Mouse (Mus musculus): ENCODE data around the gene Syngr4.

Gene Syngr4

DNA sequence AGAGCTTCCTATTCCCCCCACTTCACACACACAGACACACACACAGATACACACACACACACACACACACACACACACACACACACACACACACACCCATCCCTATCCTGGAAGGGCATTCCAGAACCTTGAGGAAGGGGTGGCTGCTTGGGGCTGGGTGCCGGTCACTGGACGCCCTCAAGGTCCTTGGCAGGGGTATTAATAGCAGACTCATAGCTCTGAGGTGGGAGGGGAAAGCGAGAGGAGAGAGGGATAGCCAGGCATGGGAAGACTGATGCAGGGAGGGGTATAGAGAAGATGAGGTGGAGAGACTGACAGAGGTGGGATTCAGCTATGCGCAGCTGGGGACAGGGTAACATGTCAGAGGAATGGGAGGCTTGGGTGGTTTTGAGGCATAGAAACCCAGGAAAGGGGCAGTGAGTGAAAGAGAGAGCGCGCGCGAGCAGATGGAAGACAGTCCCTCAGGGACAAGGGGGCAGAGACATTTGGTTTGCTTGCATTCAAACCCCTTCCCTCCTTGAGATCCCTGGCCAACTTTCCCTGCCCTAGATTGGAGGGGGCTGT, 27.3 kb downstream of the Syngr4 start:
- no peak for DNase-seq (ENCODE audit: low spot score)

DNA sequence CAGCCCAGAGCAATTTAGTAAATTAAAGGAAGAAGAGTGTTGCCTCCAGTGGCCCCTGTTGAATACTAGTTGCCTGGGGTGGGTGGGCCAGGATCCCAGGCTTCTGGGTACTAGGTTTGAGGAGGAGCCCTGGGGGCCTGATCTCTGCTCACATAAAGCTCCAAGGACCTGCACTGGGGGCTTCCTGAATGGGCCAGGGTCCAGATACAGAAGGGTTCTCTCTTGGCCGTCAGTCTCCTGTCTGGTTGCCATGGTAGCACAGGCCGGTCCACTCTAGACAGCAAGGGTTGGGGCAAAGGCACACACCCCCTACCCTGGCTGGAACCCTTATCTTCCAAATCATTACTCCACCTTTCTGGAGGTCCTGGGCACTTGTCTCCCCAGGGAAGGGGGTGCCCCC, 28.6 kb downstream of the Syngr4 start:
- no peak for DNase-seq (ENCODE audit: low spot score)

DNA sequence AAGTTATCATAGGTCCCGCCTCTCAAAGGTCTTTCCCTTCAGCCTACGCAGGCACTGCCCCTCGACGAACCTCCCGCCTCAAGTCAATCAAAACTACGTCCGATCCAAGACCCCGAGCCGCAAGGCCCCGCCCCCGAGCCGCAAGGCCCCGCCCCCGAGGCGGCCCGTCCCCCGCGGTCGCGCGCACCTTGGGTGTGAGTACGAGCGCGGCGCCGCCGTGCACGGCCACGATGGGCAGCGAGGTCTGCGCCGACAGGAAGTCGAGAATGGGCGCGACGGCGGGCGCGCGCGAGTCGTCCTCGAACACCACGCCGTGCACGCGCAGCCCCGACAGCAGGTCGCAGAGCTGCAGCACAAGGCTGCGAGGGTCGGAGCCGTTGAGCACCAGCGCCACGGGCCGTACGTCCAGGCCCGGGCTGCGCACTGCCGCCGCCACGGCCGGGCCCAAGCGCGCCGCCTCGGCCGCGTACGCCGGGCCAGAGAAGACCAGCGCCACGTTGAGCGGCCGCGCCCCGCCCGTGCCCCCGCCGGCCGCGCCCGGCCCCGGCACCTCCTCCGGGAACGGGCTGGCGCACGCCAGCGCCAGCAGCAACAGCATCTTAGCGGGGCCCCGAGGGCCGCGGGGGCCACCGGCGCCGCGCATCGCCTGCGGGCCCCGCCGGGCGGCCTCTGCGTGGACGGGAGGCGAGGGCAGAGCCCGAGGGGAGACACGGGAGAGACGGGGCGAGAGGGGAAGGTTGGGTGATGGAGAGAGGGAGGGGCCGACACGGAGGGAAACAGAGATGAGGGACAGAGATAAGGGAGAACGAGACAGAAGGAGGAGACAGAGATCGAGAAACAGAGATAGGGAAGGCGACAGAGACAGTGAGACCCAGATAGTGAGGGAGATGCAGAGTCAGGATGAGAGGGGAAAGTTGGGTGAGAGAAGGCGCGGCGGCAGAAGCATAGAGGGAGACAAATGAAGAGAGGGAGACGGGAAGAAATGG, 30.3 kb downstream of the Syngr4 start:
- peak; percentile 93 for DNase-seq (ENCODE audit: low spot score)

DNA sequence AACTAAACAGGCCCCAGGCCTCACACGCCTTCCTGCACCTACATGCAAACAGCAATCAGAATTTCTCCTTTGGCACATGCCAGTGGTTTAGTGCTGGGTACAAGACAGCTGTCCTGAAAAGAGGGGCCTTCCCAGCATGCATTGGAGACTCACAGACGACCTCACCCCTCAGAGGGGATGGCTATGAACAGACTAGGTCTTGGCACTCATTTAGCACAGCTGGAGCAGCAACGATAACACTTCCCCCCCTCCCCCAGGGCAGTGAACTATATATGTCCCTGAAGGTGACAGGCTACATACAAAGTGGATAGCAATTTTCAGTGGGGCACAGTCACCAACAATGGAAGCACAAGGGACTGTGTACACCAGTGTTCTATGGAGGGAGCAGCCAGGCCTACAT, 32.1 kb downstream of the Syngr4 start:
- DNase-seq (ENCODE audit: low spot score) = no peak

DNA sequence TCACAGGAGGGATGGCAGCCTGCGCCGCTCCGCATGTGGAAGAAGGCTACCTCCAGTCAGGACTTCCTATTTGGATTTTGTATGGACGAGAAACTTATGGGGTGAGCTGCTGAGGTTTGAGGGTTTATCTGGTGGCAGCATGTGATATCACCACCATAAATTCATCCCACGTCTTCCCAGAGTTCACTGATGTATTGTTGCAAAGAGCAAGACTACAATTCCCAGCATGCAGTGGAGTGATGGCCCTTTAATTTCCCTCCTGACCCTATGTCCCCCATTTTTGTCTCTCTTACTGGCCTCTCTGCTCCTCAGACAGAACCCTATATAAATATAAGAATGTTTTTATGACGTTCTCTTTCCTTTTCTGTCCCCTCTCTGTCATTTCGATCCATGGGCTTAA, 33.7 kb downstream of the Syngr4 start:
- DNase-seq (ENCODE audit: low spot score) = no peak

DNA sequence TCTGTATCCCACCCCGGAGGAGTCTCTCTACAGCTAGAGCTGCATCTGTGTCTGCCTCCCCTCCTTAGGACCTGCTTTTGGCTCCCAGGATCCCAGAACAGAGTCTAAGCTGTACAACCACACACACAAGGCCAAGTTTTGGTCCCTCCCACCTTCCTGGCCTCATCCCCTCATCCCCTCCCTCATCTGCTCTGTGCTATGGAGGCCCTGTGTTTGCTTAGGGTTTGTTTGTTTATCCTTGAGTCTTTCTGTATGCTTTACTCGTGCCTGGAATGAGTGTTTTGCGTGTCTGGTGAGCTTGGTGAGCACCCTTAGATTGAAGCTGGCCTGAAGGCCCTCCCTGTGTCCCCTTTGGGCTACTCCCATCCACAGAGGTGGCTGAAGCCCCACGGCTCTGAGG, 37.5 kb downstream of the Syngr4 start:
- no peak for DNase-seq (ENCODE audit: low spot score)

DNA sequence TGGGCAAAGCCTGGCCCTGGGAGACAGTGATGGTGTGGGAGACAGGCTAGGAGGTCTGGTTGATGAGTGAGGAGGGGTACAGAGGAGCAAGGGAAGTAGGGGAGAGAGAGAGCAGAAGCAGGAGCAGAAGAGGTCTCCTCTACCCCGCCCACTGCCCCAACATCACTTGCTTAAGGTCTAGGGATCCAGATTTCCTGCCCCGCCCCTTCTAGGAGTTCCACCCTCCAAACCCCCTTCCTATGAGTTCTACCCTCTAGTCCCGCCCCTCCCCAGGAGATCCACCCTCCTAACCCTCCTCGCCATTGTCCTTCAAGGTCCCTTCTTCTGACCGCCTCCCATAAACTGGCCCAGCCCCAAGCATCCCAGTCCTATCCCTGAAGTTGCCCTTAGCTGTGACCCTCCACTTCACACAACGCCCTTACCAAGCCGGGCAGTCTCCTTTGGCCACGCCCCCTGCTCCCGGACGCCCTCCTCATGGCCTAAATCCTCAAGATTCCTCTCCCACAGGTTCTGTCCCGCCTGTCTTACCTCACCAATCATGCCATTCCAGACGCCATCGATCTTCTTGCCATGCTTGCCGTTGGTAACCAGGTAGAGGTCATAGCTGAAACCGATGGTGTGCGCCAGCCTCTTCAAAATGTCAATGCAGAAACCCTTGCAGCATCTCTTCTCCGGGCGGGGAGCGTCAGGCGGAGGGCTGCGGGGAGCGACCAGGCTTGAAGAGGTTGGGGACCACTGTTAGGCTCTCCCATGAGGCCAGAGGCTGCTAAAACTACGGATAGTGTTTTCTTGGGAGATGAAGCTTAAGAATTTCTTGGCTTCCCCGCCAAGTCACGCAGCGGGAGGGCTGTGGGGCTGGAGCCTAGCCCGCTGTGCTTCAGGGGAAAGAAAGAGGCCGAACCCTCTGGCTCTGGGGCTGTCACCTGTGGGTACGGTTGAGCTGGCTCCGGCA, 39.3 kb downstream of the Syngr4 start:
- no peak for DNase-seq (ENCODE audit: low spot score)

DNA sequence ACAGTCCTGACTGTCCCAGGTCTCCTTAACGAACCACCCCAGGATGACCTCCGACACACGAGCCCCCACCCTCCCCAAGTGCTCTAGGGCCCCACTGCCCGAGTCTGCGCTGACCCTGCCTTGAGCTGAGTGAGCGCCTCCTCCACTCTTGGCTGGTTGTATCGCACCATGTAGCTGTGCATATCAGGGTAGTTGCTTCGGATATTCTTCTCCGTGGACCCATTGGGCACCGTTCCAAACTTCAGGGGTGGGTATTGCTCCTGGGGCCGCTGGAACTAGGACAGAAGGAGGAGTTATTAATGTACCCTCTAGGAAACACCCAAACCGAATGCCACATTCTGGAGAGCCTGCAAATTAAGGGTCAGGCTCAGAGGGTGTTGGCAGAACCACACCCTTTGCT, 43.4 kb downstream of the Syngr4 start:
- no peak for DNase-seq (ENCODE audit: low spot score)

DNA sequence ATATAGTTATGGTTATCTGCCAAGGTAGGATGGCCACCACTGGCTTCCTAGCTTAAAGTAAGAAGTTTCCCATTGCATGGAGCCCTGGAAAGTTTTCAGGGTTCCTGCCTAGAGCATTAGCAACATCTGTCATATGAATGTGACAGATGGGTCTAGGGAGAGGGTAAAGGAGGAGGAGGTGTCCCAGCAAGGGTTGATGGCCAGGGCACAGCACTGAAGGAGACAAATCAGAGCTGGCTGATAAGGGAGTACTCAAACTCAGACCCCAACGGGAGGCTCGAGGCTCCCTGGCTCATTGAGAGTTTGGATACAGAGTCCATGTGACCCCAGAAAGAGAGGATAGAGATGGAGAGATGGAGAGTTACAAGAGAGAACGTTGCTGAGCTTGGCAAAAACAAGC, 45.9 kb downstream of the Syngr4 start:
- DNase-seq (ENCODE audit: low spot score) = no peak

DNA sequence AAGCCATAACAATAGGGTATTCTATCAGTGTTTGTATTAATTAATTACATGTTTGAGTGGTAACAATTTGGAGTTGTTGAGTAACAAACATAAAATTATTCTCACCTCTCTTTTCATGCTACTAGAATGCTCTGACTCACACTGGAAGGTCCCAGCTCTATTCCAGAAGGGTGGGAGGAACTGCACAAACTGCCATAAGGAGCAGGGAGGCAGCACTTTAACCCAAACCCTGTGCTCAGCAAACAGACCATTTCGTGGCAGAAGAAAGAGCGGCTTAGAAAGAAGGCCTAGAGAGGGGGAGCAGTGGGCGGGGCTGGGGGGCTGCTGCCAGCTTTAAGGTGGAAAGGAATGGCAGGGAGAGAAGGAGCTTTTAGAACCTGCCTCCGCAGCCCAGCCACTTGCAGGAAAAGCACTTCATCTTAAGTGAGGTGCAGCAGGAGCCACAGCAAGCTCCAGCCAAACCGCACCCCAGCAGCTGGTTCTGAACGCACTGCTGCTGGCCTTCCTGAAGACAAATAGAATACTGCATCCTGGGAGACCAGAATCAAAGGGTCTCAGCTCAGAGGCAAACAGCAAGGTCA, 48.0 kb downstream of the Syngr4 start:
- DNase-seq (ENCODE audit: low spot score) = no peak

DNA sequence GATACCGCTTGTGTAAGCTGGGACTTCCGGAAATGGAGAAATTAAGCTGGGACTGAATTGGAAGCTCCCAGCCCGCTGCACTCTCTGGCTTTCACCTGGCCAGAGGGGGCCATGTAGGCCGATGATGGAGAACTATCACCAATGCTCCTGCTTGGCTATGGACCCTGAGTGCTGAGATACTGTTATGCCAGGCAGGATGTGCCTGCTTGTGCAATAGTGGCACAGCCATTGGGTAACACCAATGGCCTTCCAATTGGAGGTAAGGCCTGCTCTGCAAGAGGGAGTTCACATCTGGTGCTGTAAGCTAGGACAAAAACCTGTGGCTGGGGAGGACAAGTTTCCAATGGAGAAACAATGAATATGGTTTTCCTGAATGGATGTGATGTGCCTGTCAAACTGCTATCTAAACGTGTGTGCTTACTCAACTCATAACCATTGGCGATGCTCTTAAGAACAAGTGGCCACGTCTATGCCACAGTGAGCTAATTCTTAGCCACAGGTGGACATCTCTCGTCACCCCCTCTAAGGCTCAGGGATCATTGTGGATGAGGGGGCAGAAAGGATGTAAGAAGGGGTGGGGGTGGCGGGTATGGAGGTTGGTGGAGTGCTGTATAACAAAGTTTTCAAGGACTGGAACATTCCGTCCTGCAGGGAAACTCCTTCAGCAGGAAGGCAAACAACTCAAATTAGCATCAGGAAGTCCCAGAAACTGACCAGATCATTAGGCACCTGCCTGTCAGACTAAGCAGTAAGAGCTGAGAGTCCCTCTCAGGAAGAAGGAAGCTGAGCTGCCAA, 53.4 kb downstream of the Syngr4 start:
- no peak for DNase-seq (ENCODE audit: low spot score)

Measured in ovary, postnatal 36 days (tissue).